ENCODE assay signal across 20 mouse cellular contexts in the genomic region with DNA sequence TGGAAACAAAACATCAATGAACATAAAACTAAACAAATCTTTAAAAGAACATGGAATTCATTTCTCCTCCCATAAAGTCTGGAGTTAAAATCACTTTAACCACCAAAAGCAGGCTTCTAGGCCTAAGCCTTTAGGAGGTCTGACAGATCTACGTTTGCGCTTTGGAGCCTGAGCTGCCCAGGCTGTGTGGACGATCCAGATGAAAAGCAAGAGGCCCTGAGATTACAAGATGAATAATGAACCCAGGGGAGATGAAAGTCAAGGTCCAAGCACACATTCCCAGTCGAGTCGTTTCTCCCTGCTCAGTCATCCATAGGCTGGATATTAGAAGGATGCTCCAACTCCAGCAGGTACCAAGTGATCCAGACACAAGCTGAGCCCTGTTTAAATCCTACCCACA. TPM values are rescaled to one million over a fixed set of nuclear protein-coding genes. Genes with fewer than 3 reads are reported as not detected.
DNase-seq lines count a peak whose midpoint lies in the region; ATAC-seq lines count a peak whose summit lies in the region.
"Had no signal": no experiment of that assay in that cellular context is flagged by ENCODE, and none has a peak within 500 bp of the region (broad histone marks: within the 10 kb centered on the region; RNA-seq: fewer than 3 reads in every experiment).

No protein-coding gene starts in this region.

- no peak overlapping the region for H3K9ac ChIP-seq in midbrain, embryonic 13.5 days (replicated peaks)
- no peak overlapping the region for H3K9ac ChIP-seq in midbrain, embryonic 15.5 days
- H3K9ac ChIP-seq: embryonic facial prominence, embryonic 13.5 days; embryonic facial prominence, embryonic 15.5 days; forebrain, embryonic 12.5 days had no signal

- no peak for ATAC-seq in midbrain, embryonic 13.5 days
- ATAC-seq in midbrain, embryonic 15.5 days (replicated peaks) = no peak
- ATAC-seq: forebrain, embryonic 14.5 days; forebrain, embryonic 16.5 days had no signal

- no peaks in the 10 kb centered on the region for H3K27me3 ChIP-seq in midbrain, embryonic 13.5 days
- no peaks in the 10 kb centered on the region for H3K27me3 ChIP-seq in midbrain, embryonic 15.5 days (replicated peaks)
- H3K27me3 ChIP-seq: embryonic facial prominence, embryonic 13.5 days; embryonic facial prominence, embryonic 15.5 days; forebrain, embryonic 12.5 days had no signal

- 38% methylated on average over 5 of the region's 5 CpGs for WGBS in midbrain, embryonic 13.5 days
- WGBS in midbrain, embryonic 15.5 days = 33% methylated on average over 5 of the region's 5 CpGs

- no peaks in the 10 kb centered on the region for H3K9me3 ChIP-seq in midbrain, embryonic 13.5 days
- H3K9me3 ChIP-seq in midbrain, embryonic 15.5 days = no peaks in the 10 kb centered on the region
- H3K9me3 ChIP-seq: embryonic facial prominence, embryonic 13.5 days; embryonic facial prominence, embryonic 15.5 days; forebrain, embryonic 10.5 days; forebrain, embryonic 12.5 days had no signal

- H3K4me2 ChIP-seq in midbrain, embryonic 13.5 days (replicated peaks) = no peak overlapping the region
- no peak overlapping the region for H3K4me2 ChIP-seq in midbrain, embryonic 15.5 days
- H3K4me2 ChIP-seq: embryonic facial prominence, embryonic 13.5 days; embryonic facial prominence, embryonic 15.5 days; forebrain, embryonic 12.5 days had no signal

- DNase-seq in adrenal gland, adult 2 months = peak; percentile 61
- no peak for DNase-seq in adrenal gland, postnatal 25 days
- peak; percentile 34 for DNase-seq in adrenal gland, postnatal 10 days
- peak; percentile 28 to 39 for DNase-seq in adrenal gland, postnatal 36 days
- no peak for DNase-seq in kidney, postnatal 14 days
- no peak for DNase-seq in left cerebral cortex, adult 11 months (ENCODE audit: low spot score)
- DNase-seq: cerebellum, adult 11 months; cerebellum, adult 2 months; cerebellum, adult 9-10 months; cerebellum, postnatal 10 days; cerebellum, postnatal 25 days had no signal

- peaks cover 16% of the 10 kb centered on the region for H3K4me1 ChIP-seq in midbrain, embryonic 13.5 days (replicated peaks)
- H3K4me1 ChIP-seq in midbrain, embryonic 15.5 days = 0 out of 2 replicates have a peak, but pooled peaks cover 7% of the 10 kb centered on the region

- H3K27ac ChIP-seq in midbrain, embryonic 13.5 days = peak overlapping the region; percentile 7; the same call in 1 of the 2 replicates
- no peak overlapping the region for H3K27ac ChIP-seq in midbrain, embryonic 15.5 days
- H3K27ac ChIP-seq: embryonic facial prominence, embryonic 13.5 days; embryonic facial prominence, embryonic 15.5 days; forebrain, embryonic 10.5 days; forebrain, embryonic 12.5 days had no signal

- no peak overlapping the region for H3K4me3 ChIP-seq in midbrain, embryonic 13.5 days (replicated peaks)
- no peak overlapping the region for H3K4me3 ChIP-seq in midbrain, embryonic 15.5 days
- H3K4me3 ChIP-seq: embryonic facial prominence, embryonic 13.5 days; embryonic facial prominence, embryonic 15.5 days; erythroblast, embryonic 14.5 days; forebrain, embryonic 10.5 days; forebrain, embryonic 12.5 days had no signal

- no peaks in the 10 kb centered on the region for H3K36me3 ChIP-seq in midbrain, embryonic 13.5 days
- H3K36me3 ChIP-seq in midbrain, embryonic 15.5 days (replicated peaks) = no peaks in the 10 kb centered on the region
- H3K36me3 ChIP-seq: embryonic facial prominence, embryonic 13.5 days; embryonic facial prominence, embryonic 15.5 days; forebrain, embryonic 10.5 days; forebrain, embryonic 12.5 days had no signal

RNA-seq across cellular contexts. Expression of a gene that starts 39.6 kb away (rescaled TPM):
- 10 to 100 TPM; 32.7 to 48.5 TPM for total RNA-seq in adrenal gland, adult 2 months (2021)
- polyA plus RNA-seq in adrenal gland, adult 2 months (2012; rRNA removed) = 16.5 and 17.8 TPM in 2 replicates
- total RNA-seq in adrenal gland, postnatal 25 days (2021) = 40.1 and 41.3 TPM in 2 replicates
- polyA plus RNA-seq in midbrain, embryonic 13.5 days (2015; fragmentation: Nextera tagmentation; extraction: Ambion mirVana) = 137 and 160 TPM in 2 replicates
- polyA plus RNA-seq in midbrain, embryonic 15.5 days (2015; fragmentation: Nextera tagmentation; extraction: Ambion mirVana) = 156 and 163 TPM in 2 replicates
- 10 to 100 TPM; 25.3 to 34.6 TPM for total RNA-seq in adrenal gland, postnatal 10 days (2021)
- 10 to 100 TPM; 35.6 to 45.4 TPM for total RNA-seq in adrenal gland, postnatal 36 days (2021)

Comparison
In these comparisons a context has a peak if more than half of its experiments do, and no peak if none do; other contexts are left out.
1. DNase-seq: peak in adrenal gland, adult 2 months (single experiment), adrenal gland, postnatal 10 days (single experiment) and adrenal gland, postnatal 36 days (2 of 2); none in adrenal gland, postnatal 25 days (single experiment), kidney, postnatal 14 days (single experiment) and left cerebral cortex, adult 11 months (single experiment).